Mouse (Mus musculus): ENCODE results near the gene H6pd.

H6pd gene

DNA sequence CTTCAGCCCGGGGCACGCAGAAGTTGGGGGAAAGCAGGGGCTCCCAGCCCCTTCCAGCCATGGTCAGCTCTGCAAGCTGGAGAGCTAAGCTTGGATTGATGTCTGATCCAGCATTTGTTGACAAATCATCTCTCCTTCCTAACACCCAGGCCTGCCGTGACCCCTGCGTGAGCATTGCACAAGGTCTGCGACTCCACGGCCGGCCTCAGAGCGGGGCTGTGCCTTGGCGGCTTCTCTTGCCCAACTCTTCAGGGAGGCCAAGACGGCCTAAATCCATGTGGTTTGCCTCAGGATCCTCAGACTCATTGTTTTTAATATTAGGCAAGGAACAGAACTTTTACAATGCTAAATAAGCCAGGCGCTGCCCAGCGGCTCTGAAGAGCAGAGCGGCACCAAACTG lies 57.6 kb downstream of the H6pd start:
- in situ Hi-C loops (cut with MboI, MseI): loop anchor here in 1 of 2 experiments (5.0 kb wide), 1 partner anchor 74 kb away; no protein-coding TSS in a partner anchor

DNA sequence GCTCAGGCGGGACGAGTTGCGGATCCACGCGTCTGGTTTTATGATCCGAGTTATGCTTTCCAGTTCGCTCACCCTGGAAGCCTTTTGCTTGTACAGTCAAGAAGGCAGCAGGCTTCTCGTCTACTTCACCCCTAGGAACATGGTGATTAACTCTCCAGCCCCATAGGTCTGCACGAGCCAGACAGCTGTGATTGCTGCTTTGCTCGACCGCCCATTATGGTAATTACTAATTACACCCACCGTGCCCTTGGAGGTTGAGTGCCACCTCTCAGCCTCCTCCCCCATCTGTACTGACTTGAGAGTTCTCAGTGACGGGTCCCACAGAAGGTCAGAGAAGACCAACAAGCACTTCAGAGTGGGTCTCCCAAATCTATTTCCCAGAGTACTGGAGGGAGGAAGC lies 59.1 kb downstream of the H6pd start:
- in situ Hi-C loops (cut with MboI, MseI): loop anchor here in 1 of 2 experiments (5.0 kb wide), 1 partner anchor 72 kb away; no protein-coding TSS in a partner anchor

GRCm38 (mm10) chr4:149948119-149948518 lies 60.7 kb downstream of the H6pd start:
- in situ Hi-C loops (cut with MboI, MseI): no loop called here

DNA sequence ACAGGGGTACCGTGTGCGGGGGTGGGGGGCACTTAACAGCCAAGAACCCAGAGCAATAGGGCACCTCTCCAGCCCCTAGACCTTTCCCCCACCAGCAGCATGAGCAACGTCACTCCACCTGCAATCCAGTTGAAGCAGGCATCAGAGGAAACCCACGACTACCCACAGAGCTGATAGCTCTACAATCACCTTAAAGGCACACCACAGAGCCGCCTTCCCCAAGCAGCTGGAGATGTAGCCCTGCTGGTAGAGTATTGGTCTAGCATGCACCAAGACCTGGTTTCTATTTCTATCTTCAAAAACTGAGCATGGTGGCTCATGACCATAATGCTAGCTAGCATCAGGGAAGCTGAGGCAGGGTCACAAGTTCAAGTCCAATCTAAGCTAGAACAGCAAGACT lies 61.4 kb downstream of the H6pd start:
- in situ Hi-C loops (cut with MboI, MseI): no loop called here

DNA sequence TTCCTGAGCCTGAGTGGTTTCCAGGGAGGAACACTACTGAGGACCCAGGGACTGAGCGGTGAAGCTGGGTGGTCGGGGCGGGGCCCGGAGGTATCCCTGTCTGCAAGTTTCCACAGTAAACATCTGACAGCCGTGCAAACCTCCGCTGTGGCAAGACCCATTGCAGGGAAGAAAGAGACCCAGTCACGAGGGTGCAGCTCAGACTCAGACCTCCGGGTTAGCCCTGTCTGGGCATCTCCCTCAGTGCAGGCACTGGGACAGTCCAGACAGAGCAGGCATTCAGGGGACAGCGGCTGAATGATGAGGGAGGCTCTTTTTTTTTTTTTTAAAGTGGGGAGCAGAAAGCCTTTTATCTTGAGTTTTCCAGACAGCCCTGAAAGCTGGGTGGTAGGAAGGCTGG lies 63.6 kb downstream of the H6pd start:
- in situ Hi-C loops (cut with MboI, MseI): no loop called here

DNA sequence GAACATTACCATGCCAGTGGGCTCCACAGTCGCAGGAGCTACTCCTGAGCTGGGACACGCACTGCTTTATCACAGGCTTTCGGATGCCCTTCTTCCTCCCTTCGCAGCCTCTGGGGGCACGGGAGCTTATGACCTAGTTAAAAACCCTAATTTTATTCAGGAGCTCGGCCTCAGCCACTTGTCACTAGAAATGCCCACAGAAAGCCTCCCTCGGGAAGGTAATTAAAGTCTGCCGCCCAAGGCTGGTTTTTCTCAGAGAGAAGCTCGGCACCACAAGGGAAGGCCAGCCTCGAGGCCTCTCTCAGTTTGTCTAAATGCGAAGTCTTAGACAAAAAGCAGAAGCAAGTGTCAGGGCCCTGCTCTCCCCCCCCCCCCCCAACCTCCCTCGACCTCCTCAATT lies 64.6 kb downstream of the H6pd start:
- in situ Hi-C loops (cut with MboI, MseI): no loop called here

- in situ Hi-C loops (cut with MboI, MseI): no loop called here
These were observed 65.7 kb downstream of the H6pd start for GRCm38 (mm10) chr4:149942831-149943741.

DNA sequence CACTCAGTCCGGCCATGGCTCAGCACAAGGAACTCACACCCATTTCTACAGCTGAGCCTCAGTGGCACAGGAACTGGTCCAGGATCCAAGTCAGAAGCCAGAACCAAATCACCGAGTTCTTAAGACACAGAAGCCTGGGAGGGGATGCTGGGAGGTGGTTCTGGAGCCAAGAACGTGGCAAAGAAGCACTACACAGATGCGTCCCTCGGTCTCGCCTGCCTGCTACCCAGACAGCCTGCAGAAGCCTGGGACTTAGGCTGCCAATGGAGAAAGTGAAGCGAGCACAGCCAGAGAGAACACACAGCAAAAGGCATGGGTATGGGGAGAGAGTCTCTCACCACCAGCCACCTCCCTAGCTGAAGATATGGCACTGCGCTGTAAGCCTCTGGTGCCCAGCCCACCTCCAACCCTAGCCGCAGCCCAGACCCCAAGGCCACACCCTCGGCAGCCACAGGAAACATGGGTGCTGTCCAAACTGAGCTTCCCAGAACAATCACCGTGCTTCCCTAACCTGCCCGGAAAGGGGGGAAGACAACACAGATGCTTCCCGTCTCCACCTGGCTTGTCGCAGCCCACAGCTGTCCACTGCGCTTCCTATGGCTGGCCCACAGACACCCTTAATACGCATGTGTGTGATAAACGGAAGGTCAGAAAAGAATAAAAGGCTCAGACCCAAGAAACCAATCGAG lies 67.6 kb downstream of the H6pd start:
- in situ Hi-C loops (cut with MboI, MseI): no loop called here

GRCm38 (mm10) chr4:149938701-149939100 lies 70.1 kb downstream of the H6pd start:
- in situ Hi-C loops (cut with MboI, MseI): no loop called here

- in situ Hi-C loops (cut with MboI, MseI): no loop called here
These were observed 71.9 kb downstream of the H6pd start for GRCm38 (mm10) chr4:149936921-149937320.

GRCm38 (mm10) chr4:149935470-149935869 lies 73.4 kb downstream of the H6pd start:
- in situ Hi-C loops (cut with MboI, MseI): no loop called here

DNA sequence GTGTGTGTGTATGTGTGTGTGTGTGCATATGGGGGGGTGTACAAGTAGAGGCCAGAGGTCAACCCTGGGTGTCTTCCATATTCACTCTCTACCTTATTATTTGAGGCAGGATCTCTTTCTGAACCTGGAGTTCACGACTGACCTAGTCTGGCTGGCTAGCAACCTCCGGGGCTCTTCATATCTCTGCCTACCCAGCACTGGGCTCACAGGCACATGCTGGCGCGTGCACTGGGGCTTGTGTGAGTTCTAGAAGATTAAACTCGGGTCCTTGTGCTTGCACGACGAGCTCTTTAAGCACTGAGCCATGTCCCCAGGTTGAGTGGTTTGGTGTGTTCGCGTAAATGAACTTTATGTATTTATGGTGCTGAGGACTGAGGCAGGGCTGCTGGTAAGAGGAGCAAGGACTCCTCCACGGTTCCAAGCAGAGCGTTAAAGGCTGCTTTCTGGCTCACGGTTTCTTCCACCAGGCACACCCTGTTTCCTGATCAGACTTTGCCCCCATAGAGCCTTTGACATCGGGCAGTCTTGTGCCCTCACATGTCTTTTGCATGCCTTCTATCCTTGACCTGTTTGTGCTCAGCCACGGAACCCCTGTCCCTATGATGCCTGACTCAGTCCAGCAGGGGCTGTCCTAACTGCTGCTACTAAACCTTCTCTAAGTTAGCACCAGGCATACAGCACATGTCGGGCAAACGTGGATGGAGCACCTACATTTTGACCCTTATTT lies 75.1 kb downstream of the H6pd start:
- in situ Hi-C loops (cut with MboI, MseI): no loop called here

DNA sequence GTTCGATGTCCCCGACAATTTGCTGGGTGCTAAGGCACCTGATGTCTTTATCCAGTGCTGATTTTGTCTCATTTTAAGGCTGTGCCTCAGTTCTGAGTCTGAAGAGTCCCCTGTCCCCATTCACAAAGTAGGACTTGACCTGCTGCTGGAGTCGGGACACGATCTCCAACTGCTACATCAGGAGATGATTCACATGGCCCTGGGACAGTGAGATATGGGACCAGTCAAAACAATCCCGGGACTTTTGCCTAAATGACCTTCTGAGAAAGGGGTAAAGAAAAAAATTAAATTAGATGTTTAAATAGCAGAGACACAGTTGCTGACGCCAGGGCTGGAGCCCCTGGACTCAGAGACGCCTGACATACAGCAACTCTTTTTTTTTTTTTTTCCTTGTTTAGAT lies 75.8 kb downstream of the H6pd start:
- in situ Hi-C loops (cut with MboI, MseI): no loop called here

GRCm38 (mm10) chr4:149932108-149932815 lies 76.6 kb downstream of the H6pd start:
- in situ Hi-C loops (cut with MboI, MseI): no loop called here

- in situ Hi-C loops (cut with MboI, MseI): no loop called here
These were observed 78.1 kb downstream of the H6pd start for GRCm38 (mm10) chr4:149930755-149931154.
